Mouse (Mus musculus) intestine, postnatal 0 days (tissue): ENCODE data around the gene Gpsm2. TPM values are rescaled to one million over a fixed set of nuclear protein-coding genes. Genes with fewer than 3 reads are reported as not detected.

Source experiments
- ATAC-seq: fragments of 200-750 bp; cut with Nextera tagmentation; 2 replicates; pipeline ENCODE4 v1.8.0; 2017; ENCODE audit warnings: mild to moderate bottlenecking, moderate TSS enrichment, moderate library complexity
- H3K27ac ChIP-seq: fragments of 300-500 bp; sonication (generic); 2 replicates; pipeline ENCODE4 v1.5.1; 2014; ENCODE audit warnings: mild to moderate bottlenecking, low read depth, low read length, moderate library complexity
- H3K27me3 ChIP-seq: fragments of 300-500 bp; sonication (generic); replicated peaks from 2 replicates; pipeline ENCODE4 v1.6.1; 2014; ENCODE audit warnings: low read length, mixed read lengths; ENCODE audit not compliant: control insufficient read depth, insufficient read depth
- H3K36me3 ChIP-seq: fragments of 300-500 bp; sonication (generic); 2 replicates; pipeline ENCODE4 v1.6.1; 2014; ENCODE audit warnings: mild to moderate bottlenecking, moderate library complexity; ENCODE audit not compliant: control insufficient read depth, insufficient read depth
- H3K4me1 ChIP-seq: fragments of 300-500 bp; sonication (generic); replicated peaks from 2 replicates; pipeline ENCODE4 v1.6.1; 2014; ENCODE audit warnings: antibody characterized with exemption, low read length, mixed read lengths; ENCODE audit not compliant: control insufficient read depth, insufficient read depth
- H3K4me2 ChIP-seq: fragments of 300-500 bp; sonication (generic); replicated peaks from 2 replicates; pipeline ENCODE4 v1.6.1; 2014; ENCODE audit warnings: low read depth, mild to moderate bottlenecking, moderate library complexity
- H3K4me3 ChIP-seq: fragments of 300-500 bp; sonication (generic); 2 replicates; pipeline ENCODE4 v1.5.1; 2014; ENCODE audit warnings: low read depth, low read length
- H3K9ac ChIP-seq: fragments of 300-500 bp; sonication (generic); 2 replicates; pipeline ENCODE4 v1.6.1; 2014; ENCODE audit warnings: mild to moderate bottlenecking, low read depth, low read length
- H3K9me3 ChIP-seq: fragments of 300-500 bp; sonication (generic); 2 replicates; pipeline ENCODE4 v1.6.1; 2016; ENCODE audit warnings: mixed run types; ENCODE audit not compliant: control insufficient read depth
- CTCF ChIP-seq: sonication (generic); IDR thresholded peaks from 2 replicates; pipeline ENCODE4 v1.5.1; 2016; ENCODE audit warnings: low read depth, mild to moderate bottlenecking, control low read depth, antibody characterized with exemption, moderate library complexity
- WGBS: fragments of 180-500 bp; shearing (Covaris S2); extraction: QIAGEN DNeasy Blood & Tissue Kit; methylation state at CpG from one replicate; pipeline ENCODE4 v1.1.7; 2014; 5-methylcytosine and 5-hydroxymethylcytosine counted together
- polyA plus RNA-seq: library from polyadenylated mRNA; unstranded; fragments of >200 nt; fragmentation: Nextera tagmentation; extraction: Ambion mirVana; gene quantifications from 2 replicates; pipeline ENCODE4 v1.2.1, GENCODE M21; 2015

Gpsm2 gene
- 26.7 and 27.8 TPM in 2 replicates for polyA plus RNA-seq

GRCm38 (mm10) chr3:108722036-108722872, at the start of gene Gpsm2:
Gpsm2 (minus strand) TSS chr3:108722309.
- Histone ChIP-seq H3K4me1 (peaks cover 11% of the 10 kb centered on the region; the same call in 1 of the 2 replicates), H3K9me3 (no peaks in the 10 kb centered on the region), H3K27me3 (no peaks in the 10 kb centered on the region), H3K36me3 (no peaks in the 10 kb centered on the region; the same call in 1 of the 2 replicates), H3K4me2 (peak within 1 kb of the TSS; percentile 82), H3K4me3 (peak within 1 kb of the TSS; percentile 89), H3K9ac (peak within 1 kb of the TSS; percentile 75), H3K27ac (peak within 1 kb of the TSS; percentile 93)
- no peak for TF ChIP-seq CTCF
- peak; percentile 95 for ATAC-seq
- WGBS = 3% methylated on average over 53 of the region's 53 CpGs

DNA sequence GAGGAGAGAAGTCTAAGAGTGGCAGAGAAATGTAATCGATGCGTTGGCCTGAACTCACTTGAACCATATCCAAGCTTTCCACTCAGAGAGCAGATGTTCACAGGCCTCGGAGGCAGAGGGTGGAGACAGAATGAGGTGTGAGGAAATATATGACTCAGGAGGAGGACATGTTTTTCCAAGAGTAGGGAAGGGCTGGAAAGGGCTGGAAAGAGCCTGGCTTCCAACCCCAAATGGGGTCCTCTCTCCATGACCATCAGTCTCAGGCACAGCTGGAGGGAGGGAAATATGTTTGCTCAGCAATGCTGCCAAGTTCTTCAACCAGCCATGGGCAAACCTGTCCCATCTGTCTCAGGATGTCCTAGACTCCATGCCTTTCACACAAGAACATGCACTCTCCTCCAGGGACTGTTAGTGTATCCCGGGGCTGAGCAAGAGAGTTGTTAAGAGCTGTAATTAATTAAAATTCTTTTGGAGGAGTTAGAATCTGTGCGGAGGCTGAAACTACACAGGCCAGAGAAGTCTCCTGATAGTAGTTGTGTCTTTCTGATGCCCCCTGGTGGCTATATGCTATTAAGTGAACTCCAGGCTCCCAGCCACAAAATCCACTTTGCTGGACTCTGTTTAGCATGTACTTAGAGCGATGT, 48.7 kb upstream of the Gpsm2 start:
- no peak overlapping the region for H3K9ac ChIP-seq
- H3K4me2 ChIP-seq = no peak overlapping the region
- H3K27me3 ChIP-seq = no peaks in the 10 kb centered on the region
- 23% methylated on average over 6 of the region's 6 CpGs for WGBS
- no peaks in the 10 kb centered on the region for H3K9me3 ChIP-seq
- H3K36me3 ChIP-seq = no peaks in the 10 kb centered on the region
- H3K27ac ChIP-seq = peak overlapping the region; percentile 35; the same call in 1 of the 2 replicates
- 0 out of 2 replicates have a peak, but pooled peaks cover 4% of the 10 kb centered on the region for H3K4me1 ChIP-seq
- peak; percentile 56 for ATAC-seq
- H3K4me3 ChIP-seq = no peak overlapping the region
- peak; percentile 83 for TF ChIP-seq CTCF

- WGBS = 46% methylated on average over 6 of the region's 6 CpGs
Measured at GRCm38 (mm10) chr3:108769547-108769946, 47.4 kb upstream of the Gpsm2 start.

DNA sequence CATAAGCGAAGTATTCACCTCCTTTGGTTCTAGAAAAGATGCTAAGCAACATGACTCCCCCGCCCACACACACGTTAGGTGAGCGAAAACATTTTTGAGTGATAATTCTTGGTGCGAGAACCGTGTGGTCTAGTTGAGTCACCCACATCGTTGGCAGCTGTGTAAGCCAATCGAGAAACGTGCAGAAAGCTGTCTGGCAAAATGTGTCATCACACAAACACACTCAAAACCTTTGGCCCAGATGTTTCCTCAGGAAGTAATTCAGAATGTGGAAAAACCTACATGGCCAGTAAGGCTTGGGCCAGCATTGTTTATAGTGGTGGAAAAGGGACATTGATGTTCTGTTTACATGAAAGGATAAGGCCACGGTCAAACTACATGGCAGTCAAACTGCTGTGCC, 45.3 kb upstream of the Gpsm2 start:
- 60% methylated on average over 10 of the region's 10 CpGs for WGBS
- no peak for ATAC-seq

More at GRCm38 (mm10) chr3:108769547-108769946, 47.4 kb upstream of the Gpsm2 start:
- TF ChIP-seq CTCF = no peak
- no peak overlapping the region for H3K4me3 ChIP-seq
- ATAC-seq = peak; percentile 75
- H3K4me1 ChIP-seq = 0 out of 2 replicates have a peak, but pooled peaks cover 4% of the 10 kb centered on the region
- no peak overlapping the region for H3K9ac ChIP-seq
- no peak overlapping the region for H3K4me2 ChIP-seq
- H3K27me3 ChIP-seq = no peaks in the 10 kb centered on the region
- H3K9me3 ChIP-seq = no peaks in the 10 kb centered on the region
- H3K27ac ChIP-seq = no peak overlapping the region
- no peaks in the 10 kb centered on the region for H3K36me3 ChIP-seq

GRCm38 (mm10) chr3:108766943-108767342, 44.8 kb upstream of the Gpsm2 start:
- Histone ChIP-seq H3K4me2 (no peak overlapping the region), H3K27ac (no peak overlapping the region), H3K36me3 (no peaks in the 10 kb centered on the region), H3K9ac (no peak overlapping the region), H3K27me3 (no peaks in the 10 kb centered on the region), H3K9me3 (no peaks in the 10 kb centered on the region), H3K4me3 (no peak overlapping the region), H3K4me1 (0 out of 2 replicates have a peak, but pooled peaks cover 4% of the 10 kb centered on the region)
- 82% methylated on average over 7 of the region's 7 CpGs for WGBS
- TF ChIP-seq CTCF = no peak
- no peak for ATAC-seq

More for the DNA sequence above, 45.3 kb upstream of the Gpsm2 start:
- Histone ChIP-seq H3K4me3 (no peak overlapping the region), H3K36me3 (no peaks in the 10 kb centered on the region), H3K27me3 (no peaks in the 10 kb centered on the region), H3K9me3 (no peaks in the 10 kb centered on the region), H3K9ac (no peak overlapping the region), H3K27ac (no peak overlapping the region), H3K4me1 (0 out of 2 replicates have a peak, but pooled peaks cover 4% of the 10 kb centered on the region), H3K4me2 (no peak overlapping the region)
- TF ChIP-seq CTCF = no peak

GRCm38 (mm10) chr3:108765476-108765875, 43.4 kb upstream of the Gpsm2 start:
- H3K9me3 ChIP-seq = no peaks in the 10 kb centered on the region
- H3K36me3 ChIP-seq = no peaks in the 10 kb centered on the region
- no peak overlapping the region for H3K27ac ChIP-seq
- ATAC-seq = no peak
- 92% methylated on average over 7 of the region's 7 CpGs for WGBS
- TF ChIP-seq CTCF = no peak
- no peak overlapping the region for H3K4me3 ChIP-seq
- no peak overlapping the region for H3K4me2 ChIP-seq
- no peak overlapping the region for H3K9ac ChIP-seq
- no peaks in the 10 kb centered on the region for H3K4me1 ChIP-seq
- no peaks in the 10 kb centered on the region for H3K27me3 ChIP-seq
